Mouse (Mus musculus): Measurements from ENCODE around the gene Hbs1l.

DNA sequence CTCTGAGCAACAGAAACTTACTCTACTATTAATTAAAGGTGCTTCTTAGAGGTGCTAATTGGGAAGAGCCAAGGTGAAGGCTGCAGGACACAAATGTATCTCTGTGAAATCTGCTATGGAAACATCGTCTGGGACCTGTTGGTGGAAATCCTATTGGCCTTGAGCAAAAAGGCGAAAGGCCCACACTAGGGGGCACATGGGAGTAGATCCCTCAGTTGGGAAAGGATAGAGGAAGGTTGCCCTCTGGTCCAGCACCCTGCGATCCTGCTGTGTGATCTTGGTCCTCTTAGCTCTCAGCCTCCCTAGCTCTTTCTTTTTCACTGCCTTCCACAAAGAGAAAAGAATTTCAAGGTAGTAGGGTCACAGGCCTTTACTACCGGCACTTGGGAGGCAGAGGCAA lies 43.0 kb upstream of the Hbs1l start:
- no peak for TF ChIP-seq GATA1 (IDR thresholded peaks at IDR 0.05; ENCODE audit: borderline replicate concordance, low read length)
- no peak for TF ChIP-seq FLI1 (IDR thresholded peaks at IDR 0.05; ENCODE audit: low read length)

Data from megakaryocyte, embryonic 14.5 days (primary cell).